Mouse (Mus musculus) limb, embryonic 13.5 days (tissue): ENCODE data around the gene Gpr137c. TPM values are rescaled to one million over a fixed set of nuclear protein-coding genes. Genes with fewer than 3 reads are reported as not detected.

Experiments used
- ATAC-seq: fragments of 200-750 bp; cut with Nextera tagmentation; 2 replicates; pipeline ENCODE4 v1.8.0; 2017; ENCODE audit warnings: low read depth, moderate number of reproducible peaks, moderate TSS enrichment; ENCODE audit not compliant: low FRiP score
- H3K27ac ChIP-seq: fragments of 300-500 bp; sonication (generic); 2 replicates; pipeline ENCODE4 v1.5.1; 2015; ENCODE audit warnings: inconsistent platforms, mild to moderate bottlenecking, moderate library complexity
- H3K27me3 ChIP-seq: fragments of 300-500 bp; sonication (generic); 2 replicates; pipeline ENCODE4 v1.6.1; 2015; ENCODE audit warnings: mild to moderate bottlenecking, inconsistent platforms
- H3K36me3 ChIP-seq: fragments of 300-500 bp; sonication (generic); 2 replicates; pipeline ENCODE4 v1.6.1; 2015; ENCODE audit warnings: inconsistent platforms, mild to moderate bottlenecking, moderate library complexity
- H3K4me1 ChIP-seq: fragments of 300-500 bp; sonication (generic); 2 replicates; pipeline ENCODE4 v1.6.1; 2015; ENCODE audit warnings: inconsistent platforms
- H3K4me2 ChIP-seq: fragments of 300-500 bp; sonication (generic); replicated peaks from 2 replicates; pipeline ENCODE4 v1.6.1; 2015; ENCODE audit warnings: inconsistent platforms, mild to moderate bottlenecking, moderate library complexity
- H3K4me3 ChIP-seq: fragments of 300-500 bp; sonication (generic); 2 replicates; pipeline ENCODE4 v1.5.1; 2015; ENCODE audit warnings: moderate library complexity, mild to moderate bottlenecking, inconsistent platforms
- H3K9ac ChIP-seq: fragments of 300-500 bp; sonication (generic); 2 replicates; pipeline ENCODE4 v1.6.1; 2015; ENCODE audit warnings: mild to moderate bottlenecking, inconsistent platforms
- H3K9me3 ChIP-seq: fragments of 300-500 bp; sonication (generic); 2 replicates; pipeline ENCODE4 v1.6.1; 2016; ENCODE audit warnings: inconsistent platforms
- WGBS: fragments of 180-500 bp; shearing (Covaris S2); methylation state at CpG from one replicate; pipeline ENCODE4 v1.1.7; 2015; 5-methylcytosine and 5-hydroxymethylcytosine counted together
- polyA plus RNA-seq: library from polyadenylated mRNA; unstranded; fragments of >200 nt; fragmentation: Nextera tagmentation; extraction: Ambion mirVana; gene quantifications from 2 replicates; pipeline ENCODE4 v1.2.1, GENCODE M21; 2015

The Gpr137c gene
- polyA plus RNA-seq, 1 experiment from 2014 or later, result 3.8 TPM

DNA sequence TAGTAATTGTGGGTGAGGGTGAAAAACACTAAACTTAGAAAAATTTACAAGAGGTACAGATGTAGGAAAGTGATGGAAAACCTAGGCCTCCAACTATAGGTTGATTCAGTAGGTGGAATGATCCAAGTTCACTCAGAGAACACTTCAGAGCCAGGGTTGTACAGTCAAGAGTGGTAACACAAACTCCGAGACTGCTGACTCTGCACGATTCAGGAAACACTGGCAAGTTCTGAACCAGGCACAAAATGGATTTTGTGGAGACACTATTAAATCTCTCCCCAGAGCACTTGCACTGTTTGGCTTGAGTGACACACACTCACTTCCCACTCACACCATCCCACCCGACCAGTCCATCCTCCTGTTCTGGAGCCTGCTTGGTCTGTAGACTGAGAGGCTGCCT lies 103.8 kb downstream of the Gpr137c start:
- H3K9me3 ChIP-seq, result no peaks in the 10 kb centered on the region
- no peaks in the 10 kb centered on the region for H3K4me1 ChIP-seq
- 78% methylated on average over 3 of the region's 3 CpGs for WGBS
- no peak overlapping the region for H3K27ac ChIP-seq
- no peak overlapping the region for H3K4me2 ChIP-seq
- no peak overlapping the region for H3K4me3 ChIP-seq
- no peak for ATAC-seq
- no peaks in the 10 kb centered on the region for H3K36me3 ChIP-seq
- no peaks in the 10 kb centered on the region for H3K27me3 ChIP-seq
- H3K9ac ChIP-seq, result no peak overlapping the region

- Histone ChIP-seq H3K27ac (no peak overlapping the region), H3K4me3 (no peak overlapping the region), H3K4me1 (no peaks in the 10 kb centered on the region), H3K36me3 (no peaks in the 10 kb centered on the region), H3K9me3 (no peaks in the 10 kb centered on the region), H3K9ac (no peak overlapping the region), H3K4me2 (no peak overlapping the region), H3K27me3 (no peaks in the 10 kb centered on the region)
- no peak for ATAC-seq
These were observed 106.0 kb downstream of the Gpr137c start for GRCm38 (mm10) chr14:45325471-45325870.

- H3K4me2 ChIP-seq, result no peak overlapping the region
- H3K4me3 ChIP-seq, result no peak overlapping the region
- H3K36me3 ChIP-seq, result peaks cover 17% of the 10 kb centered on the region
- ATAC-seq, result no peak
- no peaks in the 10 kb centered on the region for H3K9me3 ChIP-seq
- no peak overlapping the region for H3K9ac ChIP-seq
- peaks cover 9% of the 10 kb centered on the region for H3K4me1 ChIP-seq
- WGBS, result 87% methylated on average over 4 of the region's 4 CpGs
- H3K27me3 ChIP-seq, result no peaks in the 10 kb centered on the region
- H3K27ac ChIP-seq, result no peak overlapping the region
These were observed 108.7 kb downstream of the Gpr137c start for GRCm38 (mm10) chr14:45328072-45328713.

- ATAC-seq, result no peak; the same call in 1 of the 2 replicates
- Histone ChIP-seq H3K9me3 (no peaks in the 10 kb centered on the region), H3K36me3 (peaks cover 24% of the 10 kb centered on the region), H3K27ac (no peak overlapping the region), H3K4me3 (peak overlapping the region; percentile 79), H3K27me3 (no peaks in the 10 kb centered on the region), H3K9ac (no peak overlapping the region), H3K4me2 (peak overlapping the region; percentile 57), H3K4me1 (peaks cover 9% of the 10 kb centered on the region)
- 16% methylated on average over 8 of the region's 8 CpGs for WGBS
These were observed 109.6 kb downstream of the Gpr137c start for GRCm38 (mm10) chr14:45329018-45329588.

GRCm38 (mm10) chr14:45329589-45330181 lies 110.2 kb downstream of the Gpr137c start, which contains the start of gene Psmc6:
Psmc6 (plus strand) TSS chr14:45329788.
- WGBS, result under 1% methylated on average over 44 of the region's 44 CpGs
- H3K4me2 ChIP-seq, result peak within 1 kb of the TSS; percentile 72
- H3K4me3 ChIP-seq, result peak within 1 kb of the TSS; percentile 79
- ATAC-seq, result peak; percentile 97
- peak within 1 kb of the TSS; percentile 94 for H3K9ac ChIP-seq
- peaks cover 9% of the 10 kb centered on the region for H3K4me1 ChIP-seq
- peak within 1 kb of the TSS; percentile 80 for H3K27ac ChIP-seq
- peaks cover 27% of the 10 kb centered on the region for H3K36me3 ChIP-seq
- no peaks in the 10 kb centered on the region for H3K9me3 ChIP-seq
- no peaks in the 10 kb centered on the region for H3K27me3 ChIP-seq

Other genes starting within 250 kb of the Gpr137c start
- 0.54 and 0.55 TPM in 2 replicates for gene Ptger2, start 231.5 kb upstream of the Gpr137c start, polyA plus RNA-seq
- 18.0 and 18.9 TPM in 2 replicates for gene Txndc16, start 611 bp downstream of the Gpr137c start, polyA plus RNA-seq
- 30.2 and 32.7 TPM in 2 replicates for gene Ero1l, start 99.1 kb downstream of the Gpr137c start, polyA plus RNA-seq
- 168 and 175 TPM in 2 replicates for gene Psmc6, start 110.1 kb downstream of the Gpr137c start, polyA plus RNA-seq
- 79.4 and 81.0 TPM in 2 replicates for gene Styx, start 131.4 kb downstream of the Gpr137c start, polyA plus RNA-seq
- 50.6 and 53.5 TPM in 2 replicates for gene Gnpnat1, start 185.2 kb downstream of the Gpr137c start, polyA plus RNA-seq